Mouse (Mus musculus) frontal cortex, postnatal 36 days (tissue): ENCODE data around the gene Ift57.

Experiments
- DNase-seq, 2 experiments: peaks; one replicate each; pipeline ENCODE4 v3.0.0; 2022; ENCODE audit warnings: low spot score in 2 of 2

Gene Ift57

DNA sequence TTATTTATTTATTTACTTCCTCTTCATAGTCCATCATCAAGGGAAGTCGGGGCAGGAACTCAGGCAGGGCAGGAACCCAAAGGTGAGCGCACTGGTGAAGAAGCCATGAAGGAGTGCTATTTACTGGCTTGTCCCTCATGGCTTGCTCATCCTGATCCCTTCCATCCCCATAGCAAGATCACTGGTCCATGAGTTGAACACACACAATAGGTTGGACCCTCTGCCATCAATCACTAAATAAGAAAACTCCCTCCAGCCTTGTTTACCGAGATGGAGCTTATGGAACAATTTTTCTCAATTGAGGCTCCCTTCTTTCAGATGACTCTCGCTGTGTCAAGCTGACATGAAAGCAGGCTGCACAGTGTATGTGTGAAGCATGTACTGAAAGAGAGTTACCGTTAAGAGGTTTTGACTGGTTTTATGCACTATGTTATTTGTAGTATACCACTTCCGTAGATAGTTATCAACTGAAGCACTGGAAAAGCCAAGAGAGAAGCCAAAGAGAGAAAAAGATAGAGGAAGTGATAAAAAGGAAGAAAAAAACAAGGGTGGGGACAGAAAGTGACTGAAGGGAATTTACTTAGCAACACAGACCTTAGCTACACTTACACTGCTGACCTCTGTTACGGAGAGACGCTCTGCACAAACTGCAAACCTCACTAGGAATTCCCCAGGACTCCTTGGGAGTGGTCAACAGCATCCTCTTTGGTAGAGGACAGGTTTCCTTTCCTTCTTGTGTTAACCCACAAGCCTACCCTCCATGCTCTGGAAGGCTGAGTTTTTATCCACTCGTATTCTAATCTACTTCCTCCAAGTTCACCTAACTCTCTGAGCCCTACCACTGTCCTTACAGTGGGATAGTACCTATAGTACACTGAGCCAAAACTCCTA is 91.8 kb downstream of the Ift57 start:
- DNase-seq = no peak

GRCm38 (mm10) chr16:49792446-49792878 is 93.4 kb downstream of the Ift57 start:
- DNase-seq = peak; percentile 28 to 29

DNA sequence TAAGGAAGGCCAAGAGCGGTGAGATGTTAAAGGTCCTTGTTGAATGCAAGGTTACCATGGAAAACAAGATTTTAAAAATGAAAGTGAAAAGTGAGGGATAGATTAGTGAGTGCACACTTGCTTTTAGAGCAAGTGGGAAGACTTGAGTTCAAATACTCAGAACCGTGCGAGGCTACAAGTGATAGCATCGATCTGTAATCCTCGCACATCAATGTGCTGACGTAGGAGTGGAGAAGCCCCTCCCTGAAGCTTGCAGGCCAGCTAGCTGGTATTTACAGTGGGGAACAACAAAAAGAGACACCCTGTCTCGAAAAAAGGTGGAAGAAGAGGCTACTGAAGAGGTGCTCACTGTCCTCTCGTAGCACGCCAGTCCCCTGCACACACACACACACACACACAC is 94.6 kb downstream of the Ift57 start:
- DNase-seq = no peak

GRCm38 (mm10) chr16:49796271-49796670 is 97.2 kb downstream of the Ift57 start:
- no peak for DNase-seq

DNA sequence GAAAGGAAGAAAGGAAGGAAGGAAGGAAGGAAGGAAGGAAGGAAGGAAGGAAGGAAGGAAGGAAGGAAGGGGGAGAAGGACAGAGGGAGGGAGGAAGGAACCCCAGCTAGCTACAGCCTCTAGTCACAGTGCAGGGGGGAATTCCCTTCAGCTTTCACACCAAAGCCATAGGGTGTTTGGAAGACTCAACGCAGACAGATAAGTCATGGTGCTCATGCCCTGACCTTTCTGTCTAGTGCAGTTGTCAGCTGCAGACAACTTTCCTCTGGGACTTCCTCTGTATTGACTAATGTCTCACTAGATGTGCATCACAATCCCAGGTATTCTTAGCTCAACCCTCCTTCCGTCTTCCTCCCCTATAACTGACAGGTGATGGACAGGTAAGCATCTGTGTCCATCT is 97.9 kb downstream of the Ift57 start:
- DNase-seq = no peak

GRCm38 (mm10) chr16:49798790-49799189 is 99.8 kb downstream of the Ift57 start:
- DNase-seq = no peak

- DNase-seq = no peak
Observed at GRCm38 (mm10) chr16:49799597-49800561, 100.8 kb downstream of the Ift57 start, which contains the start of gene Cd47. Gene Cd47, plus strand, starts transcription at chr16:49800533.

GRCm38 (mm10) chr16:49800996-49801395 is 102.0 kb downstream of the Ift57 start:
- no peak for DNase-seq

DNA sequence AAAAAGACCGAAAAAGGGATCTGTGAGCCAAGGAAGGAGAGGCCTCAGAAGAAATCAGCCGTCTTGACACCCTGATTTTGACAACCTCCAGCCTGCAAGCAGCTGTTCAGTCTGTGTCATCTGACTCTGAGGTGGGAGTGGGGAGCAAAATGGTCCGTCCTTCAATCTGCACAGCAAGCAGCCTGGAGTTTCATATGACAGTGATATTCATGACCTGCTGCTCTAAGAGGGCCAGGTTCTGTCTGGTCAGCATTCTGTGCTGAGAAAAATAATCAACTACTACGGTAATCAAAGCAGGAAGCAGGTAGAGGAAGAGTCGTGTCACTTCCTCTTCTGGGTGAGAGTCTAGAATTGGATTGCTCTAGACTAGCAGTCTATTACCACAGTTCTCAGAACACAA is 102.4 kb downstream of the Ift57 start:
- no peak for DNase-seq

- DNase-seq = no peak
Observed at GRCm38 (mm10) chr16:49802993-49803392, 104.0 kb downstream of the Ift57 start.

- DNase-seq = no peak
Observed at GRCm38 (mm10) chr16:49803932-49804461, 105.0 kb downstream of the Ift57 start.

DNA sequence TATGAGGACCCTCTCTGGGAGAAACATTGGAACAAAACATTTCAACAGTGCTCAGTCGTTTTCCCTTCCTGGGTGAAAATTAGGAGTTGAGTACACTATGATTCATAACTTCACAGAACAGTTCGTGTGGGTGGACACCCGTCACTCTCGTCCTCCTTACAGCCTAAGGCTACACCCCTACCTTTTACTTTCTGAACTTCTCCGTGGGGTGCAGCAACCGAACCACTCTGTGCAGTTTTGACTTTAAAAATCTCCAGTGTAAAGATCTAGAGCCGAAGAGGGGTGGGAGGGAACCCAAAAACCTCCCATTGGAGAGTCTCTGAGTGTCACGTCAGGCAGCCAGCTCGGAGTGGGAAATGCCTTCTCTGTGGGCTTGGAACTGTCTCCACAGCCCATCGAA is 107.9 kb downstream of the Ift57 start:
- DNase-seq = peak in 1 of 2 experiments; percentile 9

DNA sequence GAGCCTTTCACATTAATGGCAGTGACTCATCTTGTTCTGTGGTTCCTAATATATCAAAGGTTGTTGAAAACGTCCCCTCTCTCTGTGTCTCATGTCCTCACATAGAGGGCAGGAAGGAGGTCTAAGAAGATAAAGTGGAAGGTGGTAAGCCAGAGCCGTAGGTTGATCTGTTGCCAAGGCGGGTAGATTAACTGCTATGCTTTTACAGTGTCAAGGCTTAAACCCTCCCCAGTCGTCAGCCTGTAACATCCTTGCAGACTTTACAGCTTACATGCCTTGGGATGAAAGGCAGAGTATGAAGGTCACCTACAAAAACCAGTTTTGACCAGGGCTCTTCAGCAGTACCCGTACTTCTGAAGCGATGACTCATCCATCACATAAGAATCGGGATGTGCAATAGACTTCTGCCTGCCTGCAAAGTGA is 108.4 kb downstream of the Ift57 start:
- peak; percentile 15 to 26 for DNase-seq

DNA sequence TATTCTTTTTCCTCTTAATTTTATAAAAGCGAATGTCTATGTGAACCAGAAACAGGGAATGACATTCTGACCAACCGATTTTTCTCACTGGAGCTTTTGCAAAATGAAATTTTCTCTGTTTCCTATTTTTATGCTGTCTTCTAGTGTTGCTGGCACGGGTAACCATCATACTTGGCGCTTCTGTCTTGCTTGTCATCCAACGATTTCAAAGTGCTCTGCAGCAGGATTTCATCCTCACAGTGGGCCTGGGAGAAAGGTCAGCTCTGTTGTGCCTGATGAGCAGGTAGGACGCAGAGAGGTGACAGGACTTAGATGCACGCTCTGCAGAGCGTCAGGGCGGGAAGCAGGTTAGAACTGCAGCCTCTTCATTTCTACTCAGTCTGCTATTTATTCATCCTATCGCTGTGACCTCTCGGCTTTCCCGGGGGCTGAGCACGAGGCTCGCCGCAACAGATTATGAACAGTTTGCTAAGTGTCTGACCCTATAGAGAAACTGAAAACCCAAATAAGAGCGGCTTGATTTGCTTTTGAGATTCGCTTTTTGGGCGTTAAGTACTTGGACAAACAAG is 108.9 kb downstream of the Ift57 start:
- DNase-seq = peak; percentile 20 to 51

DNA sequence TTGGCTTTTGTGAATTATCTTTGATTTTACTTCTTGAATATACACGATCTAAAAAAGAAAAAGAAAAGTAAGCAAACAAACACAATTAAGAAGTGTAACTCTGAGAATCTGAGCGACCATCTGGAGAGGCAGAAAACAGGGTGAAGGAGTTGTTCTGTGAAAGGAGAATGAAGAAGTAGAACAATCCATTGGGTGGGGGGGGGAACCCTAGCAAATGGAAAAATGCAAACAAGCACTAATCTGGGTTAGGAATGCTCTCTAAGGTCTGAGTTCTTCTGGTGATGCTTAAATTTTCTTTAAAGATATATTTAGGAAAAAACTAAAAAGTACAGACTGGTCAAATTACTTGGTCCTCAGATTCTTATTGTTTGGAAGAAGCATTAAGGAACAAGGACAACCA is 112.9 kb downstream of the Ift57 start:
- no peak for DNase-seq

GRCm38 (mm10) chr16:49812821-49813616 is 114.0 kb downstream of the Ift57 start:
- DNase-seq = peak in 1 of 2 experiments; percentile 47

GRCm38 (mm10) chr16:49814419-49814818 is 115.4 kb downstream of the Ift57 start:
- no peak for DNase-seq
